Mouse (Mus musculus) liver, adult 2 months (tissue): ENCODE results near the gene Hoxc9. TPM values are rescaled to one million over a fixed set of nuclear protein-coding genes. Genes with fewer than 3 reads are reported as not detected.

ENCODE experiments used
- DNase-seq: peaks from one replicate; pipeline ENCODE4 v3.0.0-alpha.2; 2011; ENCODE audit warnings: low read depth, low spot score; ENCODE audit errors: extremely low read depth
- H3K27ac ChIP-seq: fragments of 200-500 bp; replicated peaks from 2 replicates; pipeline ENCODE4 v1.5.1; 2012; ENCODE audit warnings: low read depth, mild to moderate bottlenecking, control low read depth, inconsistent platforms, low read length; ENCODE audit not compliant: insufficient read depth
- H3K27me3 ChIP-seq: fragments of 200-500 bp; 2 replicates; pipeline ENCODE4 v1.6.1; 2012; ENCODE audit warnings: mild to moderate bottlenecking, moderate library complexity, low read length, inconsistent platforms; ENCODE audit not compliant: control insufficient read depth, insufficient read depth
- H3K36me3 ChIP-seq: fragments of 200-500 bp; 2 replicates; pipeline ENCODE4 v1.6.1; 2012; ENCODE audit warnings: low read length, inconsistent platforms; ENCODE audit not compliant: control insufficient read depth, insufficient read depth
- H3K4me1 ChIP-seq: fragments of 200-500 bp; 2 replicates; pipeline ENCODE4 v1.6.1; 2011; ENCODE audit warnings: low read length; ENCODE audit not compliant: control insufficient read depth, insufficient read depth
- H3K4me3 ChIP-seq: fragments of 200-500 bp; 2 replicates; pipeline ENCODE4 v1.5.1; 2011; ENCODE audit warnings: low read depth, mild to moderate bottlenecking, control low read depth, low read length, moderate library complexity; ENCODE audit not compliant: insufficient read depth
- H3K79me2 ChIP-seq: fragments of 200-500 bp; 2 replicates; pipeline ENCODE4 v1.6.1; 2012; ENCODE audit warnings: inconsistent platforms, mild to moderate bottlenecking, low read length, moderate library complexity; ENCODE audit not compliant: control insufficient read depth, insufficient read depth
- H3K9ac ChIP-seq: fragments of 200-500 bp; 2 replicates; pipeline ENCODE4 v1.6.1; 2012; ENCODE audit warnings: low read depth, mild to moderate bottlenecking, control low read depth, inconsistent platforms, low read length
- CTCF ChIP-seq: fragments of 200-500 bp; IDR thresholded peaks from 2 replicates; pipeline ENCODE4 v1.5.1; 2011; ENCODE audit warnings: low read depth, low read length, control low read depth
- POLR2A ChIP-seq: fragments of 200-500 bp; IDR thresholded peaks from 2 replicates; pipeline ENCODE4 v1.6.1; 2011; ENCODE audit warnings: low read length, control low read depth; ENCODE audit not compliant: insufficient read depth; ENCODE audit errors: extremely low read depth
- WGBS: fragments of 180-500 bp; shearing (Covaris S2); methylation state at CpG from one replicate; pipeline ENCODE4 v1.1.7; 2018; 5-methylcytosine and 5-hydroxymethylcytosine counted together
- polyA plus RNA-seq: library from polyadenylated mRNA; depleted of rRNA; stranded (reverse); fragments of >200 nt; gene quantifications from 2 replicates; pipeline ENCODE4 v1.2.3, GENCODE M21; 2012
- total RNA-seq: library from RNA; depleted of rRNA; stranded (reverse); fragments of >200 nt; gene quantifications from 2 replicates; pipeline ENCODE4 v1.2.3, GENCODE M21; 2014

Hoxc9 gene
- total and polyA plus RNA-seq, 2 experiments: not detected

- Histone ChIP-seq H3K27me3 (peaks cover 34% of the 10 kb centered on the region), H3K79me2 (no peaks in the 10 kb centered on the region), H3K9ac (no peak within 1 kb of the TSS), H3K4me1 (no peaks in the 10 kb centered on the region), H3K36me3 (no peaks in the 10 kb centered on the region), H3K4me3 (no peak within 1 kb of the TSS), H3K27ac (no peak within 1 kb of the TSS)
- DNase-seq: no peak
- TF ChIP-seq CTCF (no peak), POLR2A (no peak)
- WGBS: 10% methylated on average over 12 of the region's 12 CpGs
These were observed 9.0 kb upstream of the Hoxc9 start, which contains the start of gene Hoxc5 for GRCm38 (mm10) chr15:102967312-102967510. TSS of gene Hoxc5 (plus strand) at chr15:102967443.

- no peak overlapping the region for H3K4me3 ChIP-seq
- H3K79me2 ChIP-seq: no peaks in the 10 kb centered on the region
- no peak overlapping the region for H3K9ac ChIP-seq
- WGBS: 8% methylated on average over 34 of the region's 34 CpGs
- H3K36me3 ChIP-seq: no peaks in the 10 kb centered on the region
- no peaks in the 10 kb centered on the region for H3K4me1 ChIP-seq
- H3K27me3 ChIP-seq: peaks cover 38% of the 10 kb centered on the region
- DNase-seq: no peak
- H3K27ac ChIP-seq: no peak overlapping the region
- TF ChIP-seq POLR2A: no peak
- TF ChIP-seq CTCF: no peak
These were observed 8.5 kb upstream of the Hoxc9 start for GRCm38 (mm10) chr15:102967511-102968397.

GRCm38 (mm10) chr15:102969296-102969695, 6.9 kb upstream of the Hoxc9 start:
- 23% methylated on average over 1 of the region's 1 CpGs for WGBS
- no peaks in the 10 kb centered on the region for H3K79me2 ChIP-seq

DNA sequence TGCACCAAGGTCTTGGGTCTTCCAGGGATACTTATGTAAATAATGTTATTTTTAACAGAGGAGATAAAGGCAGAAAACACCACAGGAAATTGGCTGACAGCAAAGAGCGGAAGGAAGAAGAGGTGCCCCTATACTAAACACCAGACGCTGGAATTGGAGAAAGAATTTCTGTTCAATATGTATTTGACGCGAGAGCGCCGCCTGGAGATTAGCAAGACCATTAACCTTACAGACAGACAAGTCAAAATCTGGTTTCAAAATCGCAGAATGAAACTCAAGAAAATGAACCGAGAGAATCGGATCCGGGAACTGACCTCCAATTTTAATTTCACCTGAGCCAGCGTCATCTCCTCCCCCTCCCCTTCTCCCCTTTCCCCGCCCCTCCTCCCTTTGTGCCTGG, 5.5 kb upstream of the Hoxc9 start:
- Histone ChIP-seq H3K27ac (no peak overlapping the region), H3K9ac (no peak overlapping the region), H3K27me3 (peaks cover 36% of the 10 kb centered on the region), H3K36me3 (no peaks in the 10 kb centered on the region), H3K4me3 (no peak overlapping the region), H3K4me1 (no peaks in the 10 kb centered on the region), H3K79me2 (no peaks in the 10 kb centered on the region)
- TF ChIP-seq CTCF: no peak
- TF ChIP-seq POLR2A: no peak
- 4% methylated on average over 12 of the region's 12 CpGs for WGBS
- DNase-seq: no peak

More at GRCm38 (mm10) chr15:102969296-102969695, 6.9 kb upstream of the Hoxc9 start:
- DNase-seq: no peak
- Histone ChIP-seq H3K4me3 (no peak overlapping the region), H3K36me3 (no peaks in the 10 kb centered on the region), H3K9ac (no peak overlapping the region), H3K27ac (no peak overlapping the region), H3K4me1 (no peaks in the 10 kb centered on the region), H3K27me3 (peaks cover 36% of the 10 kb centered on the region)
- no peak for TF ChIP-seq POLR2A
- TF ChIP-seq CTCF: no peak

DNA sequence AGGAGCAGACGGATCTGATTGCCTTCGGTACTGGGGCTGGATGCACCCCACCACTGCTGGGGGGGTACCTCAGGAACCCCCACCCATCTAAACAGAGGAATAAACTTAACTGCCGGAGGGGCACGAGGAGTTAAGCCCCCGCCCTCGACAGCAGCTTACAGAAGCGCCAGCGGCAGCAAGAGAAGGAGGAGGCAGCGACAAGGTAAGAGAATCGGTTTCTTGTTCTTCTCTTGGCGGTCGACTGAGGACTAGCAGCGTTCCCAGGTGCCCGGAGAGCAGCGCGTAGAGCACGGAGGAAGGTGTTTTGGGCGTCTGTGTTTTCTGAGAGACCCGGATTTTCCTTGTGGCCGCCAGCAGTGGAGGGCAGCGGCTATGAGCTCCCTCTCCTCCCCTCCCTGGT, 4.0 kb upstream of the Hoxc9 start:
- Histone ChIP-seq H3K4me1 (no peaks in the 10 kb centered on the region), H3K79me2 (no peaks in the 10 kb centered on the region), H3K36me3 (no peaks in the 10 kb centered on the region), H3K27me3 (peaks cover 41% of the 10 kb centered on the region), H3K9ac (no peak overlapping the region), H3K27ac (no peak overlapping the region), H3K4me3 (no peak overlapping the region)
- no peak for DNase-seq
- 2% methylated on average over 21 of the region's 21 CpGs for WGBS
- TF ChIP-seq CTCF: no peak
- no peak for TF ChIP-seq POLR2A

DNA sequence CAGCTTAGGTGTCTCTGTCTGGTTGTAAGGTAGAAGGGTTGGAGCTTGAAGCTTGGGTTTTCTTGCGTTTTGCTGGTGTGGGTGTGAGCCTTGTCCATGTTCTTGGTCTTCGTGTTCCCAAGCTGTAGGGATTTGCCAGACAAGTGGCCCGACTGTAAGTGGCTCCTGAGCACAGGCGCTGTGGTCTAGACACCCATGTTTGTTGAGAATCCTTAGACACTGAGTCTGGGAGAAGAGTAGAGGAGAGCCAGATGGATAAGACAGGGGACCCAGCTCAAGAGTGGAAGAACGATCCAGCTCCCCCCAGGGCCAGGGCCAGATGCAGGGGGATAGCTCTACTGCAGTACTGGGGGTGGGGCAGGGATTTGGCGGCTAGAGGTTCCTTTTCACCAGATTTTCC, 3.5 kb upstream of the Hoxc9 start:
- H3K9ac ChIP-seq: no peak overlapping the region
- no peak for DNase-seq
- H3K27me3 ChIP-seq: peaks cover 38% of the 10 kb centered on the region
- H3K36me3 ChIP-seq: no peaks in the 10 kb centered on the region
- H3K79me2 ChIP-seq: no peaks in the 10 kb centered on the region
- H3K27ac ChIP-seq: no peak overlapping the region
- no peaks in the 10 kb centered on the region for H3K4me1 ChIP-seq
- TF ChIP-seq CTCF (no peak), POLR2A (no peak)
- WGBS: 4% methylated on average over 6 of the region's 6 CpGs
- H3K4me3 ChIP-seq: no peak overlapping the region
